Mouse (Mus musculus) kidney, embryonic 15.5 days (tissue): ENCODE results near the gene Tmprss11d. TPM values are rescaled to one million over a fixed set of nuclear protein-coding genes. Genes with fewer than 3 reads are reported as not detected.

Experiments used
- ATAC-seq: fragments of 200-750 bp; cut with Nextera tagmentation; replicated peaks from 2 replicates; pipeline ENCODE4 v1.8.0; 2017; ENCODE audit warnings: moderate TSS enrichment; ENCODE audit not compliant: low FRiP score
- H3K27ac ChIP-seq: fragments of 300-500 bp; sonication (generic); 2 replicates; pipeline ENCODE4 v1.5.1; 2015; ENCODE audit warnings: mild to moderate bottlenecking, inconsistent platforms
- H3K27me3 ChIP-seq: fragments of 300-500 bp; sonication (generic); 2 replicates; pipeline ENCODE4 v1.6.1; 2015; ENCODE audit warnings: inconsistent platforms
- H3K36me3 ChIP-seq: fragments of 300-500 bp; sonication (generic); 2 replicates; pipeline ENCODE4 v1.6.1; 2015; ENCODE audit warnings: inconsistent platforms
- H3K4me1 ChIP-seq: fragments of 300-500 bp; sonication (generic); 2 replicates; pipeline ENCODE4 v1.6.1; 2015; ENCODE audit warnings: inconsistent platforms
- H3K4me2 ChIP-seq: fragments of 300-500 bp; sonication (generic); 2 replicates; pipeline ENCODE4 v1.6.1; 2015; ENCODE audit warnings: moderate library complexity, mild to moderate bottlenecking, inconsistent platforms
- H3K4me3 ChIP-seq: fragments of 300-500 bp; sonication (generic); replicated peaks from 2 replicates; pipeline ENCODE4 v1.5.1; 2015; ENCODE audit warnings: mild to moderate bottlenecking, inconsistent platforms
- H3K9ac ChIP-seq: fragments of 300-500 bp; sonication (generic); 2 replicates; pipeline ENCODE4 v1.6.1; 2015; ENCODE audit warnings: mild to moderate bottlenecking, inconsistent platforms
- H3K9me3 ChIP-seq: fragments of 300-500 bp; sonication (generic); replicated peaks from 2 replicates; pipeline ENCODE4 v1.6.1; 2016; ENCODE audit warnings: inconsistent platforms
- WGBS: fragments of 180-500 bp; shearing (Covaris S2); methylation state at CpG from one replicate; pipeline ENCODE4 v1.1.7; 2015; ENCODE audit warnings: mixed read lengths; 5-methylcytosine and 5-hydroxymethylcytosine counted together
- polyA plus RNA-seq: library from polyadenylated mRNA; unstranded; fragments of >200 nt; fragmentation: Nextera tagmentation; extraction: Ambion mirVana; gene quantifications from 2 replicates; pipeline ENCODE4 v1.2.1, GENCODE M21; 2015

The Tmprss11d gene
- polyA plus RNA-seq, 1 experiment from 2014 or later: not detected

DNA sequence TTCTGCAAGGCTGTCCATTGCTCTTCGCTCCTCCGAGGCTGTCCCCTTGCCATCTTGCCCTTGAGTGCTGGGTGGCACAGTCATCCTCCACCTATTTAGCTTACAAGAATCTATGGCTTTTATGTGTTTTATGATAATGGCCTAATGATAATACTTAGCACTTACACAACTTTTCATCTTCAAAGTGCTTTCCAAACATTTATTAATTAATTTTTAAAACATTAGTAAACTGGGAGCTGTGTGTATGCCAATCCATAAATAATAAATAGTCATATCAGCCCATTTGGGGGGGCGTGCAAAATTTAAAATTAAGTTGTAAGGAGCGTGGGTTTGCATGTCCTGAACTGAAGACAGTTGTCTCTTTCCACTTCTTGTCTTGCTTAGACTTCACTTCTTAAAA is 84.0 kb downstream of the Tmprss11d start, which contains the start of gene Tmprss11c:
TSS of gene Tmprss11c (minus strand) at position 101 of the 400 bp plus-strand sequence.
- no peak for ATAC-seq
- Histone ChIP-seq H3K9me3 (no peaks in the 10 kb centered on the region), H3K9ac (no peak within 1 kb of the TSS), H3K4me2 (no peak within 1 kb of the TSS), H3K4me3 (no peak within 1 kb of the TSS), H3K36me3 (no peaks in the 10 kb centered on the region), H3K27ac (no peak within 1 kb of the TSS), H3K4me1 (no peaks in the 10 kb centered on the region), H3K27me3 (no peaks in the 10 kb centered on the region)
- 82% methylated on average over 4 of the region's 4 CpGs for WGBS

Other genes starting within 250 kb of the Tmprss11d start
- 12.8 and 14.0 TPM in 2 replicates for gene Uba6, start 200.6 kb downstream of the Tmprss11d start, polyA plus RNA-seq
- gene Gnrhr, start 175.5 kb downstream of the Tmprss11d start, polyA plus RNA-seq: not detected in 2 replicates
- not detected in 2 replicates for gene Tmprss11c, start 84.1 kb downstream of the Tmprss11d start, polyA plus RNA-seq
- gene Tmprss11a, start 95.6 kb upstream of the Tmprss11d start, polyA plus RNA-seq: 0.05 TPM in 1 of 2 replicates, not detected in the other
- not detected in 2 replicates for gene Tmprss11g, start 145.2 kb upstream of the Tmprss11d start, polyA plus RNA-seq